Mouse (Mus musculus): Measurements from ENCODE around the gene Tcf3. TPM values are rescaled to one million over a fixed set of nuclear protein-coding genes. Genes with fewer than 3 reads are reported as not detected.

Tcf3 gene
- polyA plus RNA-seq, 1 experiment from 2014 or later: 175 TPM

DNA sequence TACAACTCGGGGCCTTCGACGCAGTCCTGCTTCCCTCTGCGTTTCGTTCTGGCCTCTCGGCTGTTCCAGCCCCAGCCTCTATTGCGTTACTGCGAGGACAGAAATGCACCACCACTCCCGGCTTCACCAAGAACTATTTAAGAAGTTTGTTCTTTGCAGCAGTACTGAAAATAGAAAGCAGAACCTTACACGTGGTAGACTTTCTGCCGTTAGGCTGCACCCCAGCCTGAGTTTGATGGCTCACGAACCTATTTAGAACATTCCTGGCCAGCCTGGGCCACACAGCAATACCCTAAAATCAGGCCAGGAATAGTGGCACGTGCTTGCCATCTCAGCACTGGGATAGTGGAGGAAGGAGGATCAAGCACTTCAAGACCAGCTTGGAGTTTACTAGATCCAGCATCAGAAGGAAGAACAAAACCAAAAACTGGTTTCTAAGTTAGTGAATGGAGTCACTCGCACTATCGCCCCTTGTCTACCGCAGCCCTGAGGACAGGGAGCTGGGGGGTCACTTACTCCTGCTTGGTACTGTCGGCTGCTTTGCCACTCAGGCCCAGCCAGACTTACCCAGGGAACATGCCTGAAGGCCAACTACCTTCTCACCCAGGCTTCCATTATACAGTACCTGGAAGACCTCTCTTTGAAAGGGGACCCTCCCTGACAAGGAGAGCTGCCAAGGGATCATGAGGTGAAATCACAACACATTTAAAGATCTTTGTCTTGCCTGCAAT is 33.3 kb downstream of the Tcf3 start:
- Histone ChIP-seq H3K36me3 (ENCODE audit: insufficient read depth) (peaks cover 56% of the 10 kb centered on the region), H3K4me1 (ENCODE audit: insufficient read depth) (peaks cover 11% of the 10 kb centered on the region; the same call in 1 of the 2 replicates), H3K27me3 (ENCODE audit: insufficient read depth, low read length) (no peaks in the 10 kb centered on the region), H3K9me3 (ENCODE audit: low read depth, low read length) (no peaks in the 10 kb centered on the region), H3K4me2 (peak overlapping the region; percentile 73), H3K27ac (ENCODE audit: low read depth) (peak overlapping the region; percentile 86), H3K9ac (peak overlapping the region; percentile 66), H3K4me3 (ENCODE audit: low read depth, low read length) (peak overlapping the region; percentile 82)
- TF ChIP-seq CTCF (IDR thresholded peaks at IDR 0.05; ENCODE audit: low read depth): no peak
- ATAC-seq (ENCODE audit: insufficient read depth) (no peak), DNase-seq (no peak)
- WGBS: 13% methylated on average over 17 of the region's 17 CpGs

DNA sequence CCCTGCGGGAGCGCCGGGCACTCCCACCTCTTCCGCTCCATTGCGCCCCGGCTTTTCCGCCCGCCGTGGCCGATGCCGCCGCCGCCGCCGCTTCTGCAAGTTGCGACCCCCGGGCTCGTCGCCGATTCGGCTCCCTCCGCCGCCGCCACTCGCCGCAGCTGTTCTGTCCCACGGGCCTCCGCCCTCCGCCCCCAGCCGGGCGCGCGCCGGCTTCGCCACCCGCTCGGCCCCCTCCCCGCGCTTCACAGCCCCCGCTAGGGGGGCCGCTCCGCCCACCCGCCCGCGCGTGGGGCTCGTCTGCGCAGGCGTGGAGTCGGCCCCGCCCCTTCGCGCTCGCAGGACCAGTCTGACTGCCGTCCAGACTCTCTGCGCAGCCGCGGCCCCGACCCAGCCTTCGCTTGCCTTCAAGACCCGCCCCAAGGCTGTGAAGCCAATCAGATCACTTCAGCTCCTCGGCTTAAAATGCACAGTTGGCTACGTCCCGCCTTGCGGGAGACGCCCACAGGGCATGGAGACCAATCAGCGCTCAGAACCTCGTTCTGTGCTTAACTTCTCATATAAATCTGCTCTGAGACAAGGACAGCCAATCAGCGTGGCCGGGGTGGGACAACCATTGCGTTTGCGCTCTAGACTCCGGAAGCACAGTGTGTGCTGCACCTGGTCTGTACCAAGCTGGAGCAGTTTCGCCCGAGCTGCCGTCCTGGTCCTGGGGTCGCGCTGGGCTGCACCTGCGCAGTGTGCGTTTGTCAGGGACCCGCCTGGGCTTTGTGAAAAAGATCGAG is 34.1 kb downstream of the Tcf3 start, which contains the start of gene Mbd3:
Gene Mbd3, minus strand, starts transcription at position 360 of the 782 bp plus-strand sequence.
- H3K4me1 ChIP-seq (ENCODE audit: insufficient read depth): peaks cover 11% of the 10 kb centered on the region; the same call in 1 of the 2 replicates
- WGBS: under 1% methylated on average over 74 of the region's 82 CpGs
- H3K27me3 ChIP-seq (ENCODE audit: insufficient read depth, low read length): no peaks in the 10 kb centered on the region
- peaks cover 64% of the 10 kb centered on the region for H3K36me3 ChIP-seq (ENCODE audit: insufficient read depth)
- ATAC-seq (ENCODE audit: insufficient read depth) (peak; percentile 96), DNase-seq (peak; percentile 99)
- peak within 1 kb of the TSS; percentile 96 for H3K9ac ChIP-seq
- peak within 1 kb of the TSS; percentile 100 for H3K27ac ChIP-seq (ENCODE audit: low read depth)
- no peak for TF ChIP-seq CTCF (IDR thresholded peaks at IDR 0.05; ENCODE audit: low read depth)
- H3K4me3 ChIP-seq (ENCODE audit: low read depth, low read length): peak within 1 kb of the TSS; percentile 82
- no peaks in the 10 kb centered on the region for H3K9me3 ChIP-seq (ENCODE audit: low read depth, low read length)
- H3K4me2 ChIP-seq: peak within 1 kb of the TSS; percentile 73

DNA sequence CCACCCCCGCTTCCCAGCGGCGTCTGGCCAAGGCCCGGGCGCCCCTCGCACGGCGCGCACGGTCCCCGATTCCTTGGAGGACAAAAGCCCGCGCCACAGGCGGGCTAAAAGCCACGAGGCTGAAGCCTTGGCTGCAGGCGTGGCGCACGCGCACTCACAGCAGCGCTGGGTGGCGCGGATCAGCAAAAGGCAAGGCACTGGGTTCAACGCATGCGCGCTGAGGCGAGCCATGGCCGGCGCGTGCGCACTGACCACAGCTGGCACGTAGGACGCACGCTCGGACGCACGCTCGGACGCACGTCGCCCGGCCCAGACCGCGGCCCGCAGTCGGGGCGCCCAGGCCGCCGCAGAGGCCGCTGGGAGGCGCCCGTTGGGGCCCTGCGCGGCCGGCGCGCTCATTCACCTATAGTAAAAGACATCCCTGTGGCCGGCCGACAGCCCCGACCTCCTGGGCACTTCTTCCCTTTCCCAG is 34.7 kb downstream of the Tcf3 start:
- Histone ChIP-seq H3K27ac (ENCODE audit: low read depth) (peak overlapping the region; percentile 100), H3K4me2 (peak overlapping the region; percentile 73), H3K4me1 (ENCODE audit: insufficient read depth) (peaks cover 11% of the 10 kb centered on the region; the same call in 1 of the 2 replicates), H3K9me3 (ENCODE audit: low read depth, low read length) (no peaks in the 10 kb centered on the region), H3K4me3 (ENCODE audit: low read depth, low read length) (peak overlapping the region; percentile 82), H3K36me3 (ENCODE audit: insufficient read depth) (peaks cover 65% of the 10 kb centered on the region), H3K27me3 (ENCODE audit: insufficient read depth, low read length) (no peaks in the 10 kb centered on the region), H3K9ac (peak overlapping the region; percentile 96)
- 0% methylated on average over 59 of the region's 59 CpGs for WGBS
- ATAC-seq (ENCODE audit: insufficient read depth) (peak; percentile 84), DNase-seq (peak; percentile 100)
- no peak for TF ChIP-seq CTCF (IDR thresholded peaks at IDR 0.05; ENCODE audit: low read depth)

DNA sequence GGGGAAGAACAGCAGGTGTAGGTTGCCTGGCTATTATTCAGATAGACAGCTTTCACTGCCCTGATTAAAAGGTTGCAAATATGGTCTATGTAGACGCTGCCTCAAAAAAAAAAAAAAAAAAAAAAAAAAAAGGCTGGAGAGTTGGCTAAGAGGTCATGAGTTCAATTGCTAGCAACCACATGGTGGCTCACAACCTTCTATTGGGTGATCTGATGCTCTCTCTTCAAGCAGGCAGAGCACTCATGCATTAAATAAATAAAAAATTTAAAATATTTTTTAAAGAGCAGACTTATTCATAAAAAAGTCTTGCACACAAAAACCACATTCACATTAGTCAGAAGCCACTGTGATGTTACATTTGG is 35.3 kb downstream of the Tcf3 start:
- DNase-seq (peak; percentile 52), ATAC-seq (ENCODE audit: insufficient read depth) (no peak)
- peaks cover 65% of the 10 kb centered on the region for H3K36me3 ChIP-seq (ENCODE audit: insufficient read depth)
- H3K4me2 ChIP-seq: peak overlapping the region; percentile 73
- peak overlapping the region; percentile 100 for H3K27ac ChIP-seq (ENCODE audit: low read depth)
- H3K27me3 ChIP-seq (ENCODE audit: insufficient read depth, low read length): no peaks in the 10 kb centered on the region
- H3K4me1 ChIP-seq (ENCODE audit: insufficient read depth): peaks cover 11% of the 10 kb centered on the region; the same call in 1 of the 2 replicates
- WGBS: 0% methylated on average over 1 of the region's 1 CpGs
- no peak for TF ChIP-seq CTCF (IDR thresholded peaks at IDR 0.05; ENCODE audit: low read depth)
- H3K9me3 ChIP-seq (ENCODE audit: low read depth, low read length): no peaks in the 10 kb centered on the region
- H3K4me3 ChIP-seq (ENCODE audit: low read depth, low read length): peak overlapping the region; percentile 82
- peak overlapping the region; percentile 96 for H3K9ac ChIP-seq

DNA sequence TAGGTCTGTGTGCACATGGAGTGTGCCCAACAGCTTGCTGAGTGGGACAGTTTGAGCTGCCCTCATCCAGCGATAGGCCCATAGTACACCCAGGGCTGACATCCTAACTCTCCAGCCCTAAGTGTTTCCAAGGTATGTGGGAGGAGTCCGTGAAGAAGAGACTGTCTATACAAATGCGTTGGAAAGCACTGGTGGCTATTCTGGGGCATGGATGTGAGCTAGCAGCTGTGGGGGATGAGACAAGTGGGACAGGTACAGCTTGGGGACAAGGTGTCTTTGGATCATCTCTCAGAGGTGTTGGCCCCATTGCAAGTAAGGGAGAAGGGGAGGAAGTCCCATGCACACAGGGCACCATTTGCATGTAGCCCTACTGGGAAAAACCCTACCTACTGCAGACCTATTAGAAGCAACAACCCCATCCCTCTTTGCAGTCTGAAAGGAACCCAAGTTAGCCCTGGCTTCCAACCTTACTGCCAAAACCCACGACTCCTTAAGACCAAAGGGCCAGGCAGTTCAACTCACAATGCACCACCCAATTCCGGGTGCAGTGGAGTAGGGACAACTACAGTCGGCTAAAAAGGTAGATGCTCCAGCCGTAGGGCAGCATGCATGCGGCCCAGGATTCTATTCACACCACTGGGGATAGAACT is 35.8 kb downstream of the Tcf3 start:
- Histone ChIP-seq H3K4me1 (ENCODE audit: insufficient read depth) (peaks cover 11% of the 10 kb centered on the region; the same call in 1 of the 2 replicates), H3K27me3 (ENCODE audit: insufficient read depth, low read length) (no peaks in the 10 kb centered on the region), H3K27ac (ENCODE audit: low read depth) (peak overlapping the region; percentile 100), H3K36me3 (ENCODE audit: insufficient read depth) (peaks cover 65% of the 10 kb centered on the region), H3K4me3 (ENCODE audit: low read depth, low read length) (peak overlapping the region; percentile 82), H3K9ac (peak overlapping the region; percentile 96), H3K4me2 (peak overlapping the region; percentile 73), H3K9me3 (ENCODE audit: low read depth, low read length) (no peaks in the 10 kb centered on the region)
- no peak for ATAC-seq (ENCODE audit: insufficient read depth)
- WGBS: 30% methylated on average over 8 of the region's 8 CpGs
- TF ChIP-seq CTCF (IDR thresholded peaks at IDR 0.05; ENCODE audit: low read depth): no peak
- DNase-seq: no peak

DNA sequence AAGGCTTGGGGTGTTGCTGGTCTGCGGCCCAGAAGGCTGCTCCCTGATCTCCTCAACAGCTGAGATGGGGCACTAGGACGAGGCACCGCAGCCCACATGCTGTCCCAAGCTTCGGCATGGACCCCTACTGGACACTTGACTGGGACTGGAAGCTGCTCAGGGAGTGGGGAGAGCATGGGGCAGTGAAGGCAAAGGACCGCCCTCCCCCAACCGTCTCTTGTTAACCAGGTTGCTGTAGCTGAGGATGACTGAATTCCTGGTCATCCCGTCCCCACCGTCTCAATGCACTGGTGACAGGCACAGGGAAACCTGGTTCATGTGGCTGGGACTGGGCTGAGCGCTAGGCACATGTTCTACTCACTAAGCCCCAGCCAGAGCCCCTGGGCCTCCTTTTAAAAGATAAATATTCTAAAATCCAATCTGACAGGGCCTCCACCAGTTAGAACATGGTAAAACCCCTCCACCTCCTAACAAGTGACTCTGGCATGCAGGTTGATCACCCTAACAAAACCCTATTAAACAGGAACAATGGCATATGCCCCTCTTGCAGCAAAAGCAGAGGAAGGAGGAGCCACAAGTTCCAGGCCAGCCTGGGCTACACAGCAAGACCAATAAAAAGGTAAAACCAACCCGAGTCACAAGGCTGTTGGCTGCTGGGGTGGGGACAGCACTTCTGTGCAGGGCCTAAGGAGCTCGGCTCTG is 36.5 kb downstream of the Tcf3 start:
- H3K36me3 ChIP-seq (ENCODE audit: insufficient read depth): peaks cover 65% of the 10 kb centered on the region
- peak overlapping the region; percentile 73 for H3K4me2 ChIP-seq
- 81% methylated on average over 11 of the region's 11 CpGs for WGBS
- peak overlapping the region; percentile 82 for H3K4me3 ChIP-seq (ENCODE audit: low read depth, low read length)
- H3K27me3 ChIP-seq (ENCODE audit: insufficient read depth, low read length): no peaks in the 10 kb centered on the region
- H3K9ac ChIP-seq: peak overlapping the region; percentile 96
- H3K4me1 ChIP-seq (ENCODE audit: insufficient read depth): peaks cover 11% of the 10 kb centered on the region; the same call in 1 of the 2 replicates
- no peaks in the 10 kb centered on the region for H3K9me3 ChIP-seq (ENCODE audit: low read depth, low read length)
- no peak for ATAC-seq (ENCODE audit: insufficient read depth)
- no peak for DNase-seq
- 0 out of 2 replicates have a peak overlapping the region, but pooled peaks have one; percentile 100 for H3K27ac ChIP-seq (ENCODE audit: low read depth)
- no peak for TF ChIP-seq CTCF (IDR thresholded peaks at IDR 0.05; ENCODE audit: low read depth)
